Mouse (Mus musculus) ES-E14 (cell line): ENCODE data around the gene Myl7. TPM values are rescaled to one million over a fixed set of nuclear protein-coding genes. Genes with fewer than 3 reads are reported as not detected.

ENCODE experiments used
- DNase-seq: peaks from one replicate; pipeline ENCODE4 v3.0.0-alpha.2; 2013; ENCODE audit warnings: low read depth, low spot score
- H3K27ac ChIP-seq: 2 replicates; pipeline ENCODE4 v1.5.1; 2012; ENCODE audit warnings: low read depth, mild to moderate bottlenecking, low read length, moderate library complexity, mixed read lengths; ENCODE audit not compliant: poor library complexity, insufficient read depth, severe bottlenecking
- H3K36me3 ChIP-seq: 2 replicates; pipeline ENCODE4 v1.6.1; 2012; ENCODE audit warnings: mild to moderate bottlenecking, low read length, moderate library complexity, mixed read lengths; ENCODE audit not compliant: control insufficient read depth, poor library complexity, insufficient read depth, severe bottlenecking
- H3K4me1 ChIP-seq, 2 experiments: fragments of 150-350 bp in 1 of 2; sonication (generic) in 1 of 2; 2 replicates each; pipeline ENCODE4 v1.6.1; 2012; ENCODE audit warnings: low read length in 2 of 2, mild to moderate bottlenecking in 1 of 2, mixed read lengths in 1 of 2; ENCODE audit not compliant: control insufficient read depth in 2 of 2, insufficient read depth in 2 of 2, poor library complexity in 1 of 2
- H3K4me3 ChIP-seq, 2 experiments: fragments of 150-350 bp in 1 of 2; sonication (generic) in 1 of 2; 2 replicates each; pipeline ENCODE4 v1.5.1; 2012; ENCODE audit warnings: low read length in 2 of 2, low read depth in 1 of 2, mild to moderate bottlenecking in 1 of 2, mixed read lengths in 1 of 2; ENCODE audit not compliant: insufficient read depth in 1 of 2, poor library complexity in 1 of 2, severe bottlenecking in 1 of 2
- H3K9ac ChIP-seq: 2 replicates; pipeline ENCODE4 v1.6.1; 2012; ENCODE audit warnings: low read depth, mild to moderate bottlenecking, low read length, mixed read lengths; ENCODE audit not compliant: poor library complexity, insufficient read depth, severe bottlenecking
- H3K9me3 ChIP-seq: fragments of 150-350 bp; sonication (generic); 2 replicates; pipeline ENCODE4 v1.6.1; 2012; ENCODE audit warnings: low read depth, mild to moderate bottlenecking, low read length; ENCODE audit not compliant: control insufficient read depth, insufficient read depth
- CHD2 ChIP-seq: IDR thresholded peaks from 2 replicates; pipeline ENCODE4 v1.6.1; 2014; ENCODE audit warnings: mild to moderate bottlenecking, low read depth, low read length, inconsistent platforms
- HCFC1 ChIP-seq: IDR thresholded peaks from 2 replicates; pipeline ENCODE4 v1.6.1; 2012; ENCODE audit warnings: low read length, inconsistent platforms, borderline replicate concordance; ENCODE audit not compliant: insufficient read depth
- MAFK ChIP-seq: IDR thresholded peaks from 2 replicates; pipeline ENCODE4 v1.6.1; 2014; ENCODE audit warnings: mild to moderate bottlenecking, low read depth, low read length, inconsistent platforms; ENCODE audit not compliant: insufficient read depth
- ZC3H11A ChIP-seq: IDR thresholded peaks from 2 replicates; pipeline ENCODE4 v1.6.1; 2012; ENCODE audit warnings: low read depth, mild to moderate bottlenecking, inconsistent platforms, low read length, borderline replicate concordance
- ZNF384 ChIP-seq: IDR thresholded peaks from 2 replicates; pipeline ENCODE4 v1.6.1; 2012; ENCODE audit warnings: low read depth, low read length, inconsistent platforms
- in situ Hi-C, 2 experiments: fragments of 600-800 bp; cut with MboI; formaldehyde crosslinking; loops; one replicate each; pipeline ENCODE4 v1.15.1; 2025; ENCODE audit warnings: low sequenced_read_pairs in 2 of 2, inconsistent platforms in 1 of 2; ENCODE audit not compliant: unreplicated experiment in 2 of 2
- total RNA-seq: library from RNA; depleted of rRNA; stranded (reverse); fragments of 300-350 nt; gene quantifications from 2 replicates; pipeline ENCODE4 v1.2.3, GENCODE M21; 2012

Myl7 gene
- total RNA-seq, 1 experiment: 10.4 TPM

DNA sequence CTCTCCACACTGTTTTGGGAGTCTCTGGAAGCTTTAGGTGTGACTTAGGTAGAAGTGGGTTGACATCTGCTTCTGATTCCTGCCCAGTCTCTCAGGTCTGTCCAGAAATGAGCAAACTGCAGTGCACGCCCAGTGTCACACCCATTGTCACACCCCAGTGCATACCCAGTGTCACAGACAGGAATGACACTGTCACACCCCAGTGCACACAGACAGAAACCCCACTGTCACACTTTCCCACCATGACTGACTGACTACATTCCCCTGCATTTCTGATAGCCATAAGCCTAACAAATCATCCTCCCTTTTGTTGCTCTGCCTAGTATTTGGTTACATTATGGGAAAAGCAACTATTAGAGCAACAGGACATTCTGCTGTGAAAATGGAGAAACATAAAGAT is 32.0 kb upstream of the Myl7 start:
- no peak overlapping the region for H3K4me3 ChIP-seq
- TF ChIP-seq CHD2: no peak
- TF ChIP-seq ZNF384: no peak
- no peak for TF ChIP-seq MAFK
- no peak for TF ChIP-seq HCFC1
- TF ChIP-seq ZC3H11A: no peak
- 0 out of 2 replicates have a peak, but pooled peaks cover 1% of the 10 kb centered on the region for H3K9me3 ChIP-seq
- H3K27ac ChIP-seq: no peak overlapping the region
- no peaks in the 10 kb centered on the region for H3K4me1 ChIP-seq
- no peak for DNase-seq
- no peak overlapping the region for H3K9ac ChIP-seq
- no peaks in the 10 kb centered on the region for H3K36me3 ChIP-seq
- in situ Hi-C loops: no loop called here

GRCm38 (mm10) chr11:5926696-5927220 is 28.2 kb upstream of the Myl7 start:
- Histone ChIP-seq H3K27ac (no peak overlapping the region), H3K4me3 (no peak overlapping the region), H3K9ac (no peak overlapping the region), H3K4me1 (0 out of 4 replicates have a peak, but pooled peaks cover 0 to 2% of the 10 kb centered on the region in 2 experiments), H3K9me3 (no peaks in the 10 kb centered on the region), H3K36me3 (no peaks in the 10 kb centered on the region)
- no peak for DNase-seq
- in situ Hi-C loops: no loop called here
- TF ChIP-seq ZC3H11A: no peak
- TF ChIP-seq HCFC1: no peak
- TF ChIP-seq ZNF384: no peak
- TF ChIP-seq CHD2: no peak

GRCm38 (mm10) chr11:5924699-5925098 is 26.1 kb upstream of the Myl7 start:
- Histone ChIP-seq H3K4me1 (peaks cover 2 to 3% of the 10 kb centered on the region in 2 experiments; a peak in 2 of 4 replicates), H3K36me3 (no peaks in the 10 kb centered on the region), H3K27ac (no peak overlapping the region), H3K9ac (no peak overlapping the region), H3K9me3 (no peaks in the 10 kb centered on the region), H3K4me3 (no peak overlapping the region)
- DNase-seq: no peak
- TF ChIP-seq ZC3H11A: no peak
- no peak for TF ChIP-seq HCFC1
- no peak for TF ChIP-seq MAFK
- TF ChIP-seq ZNF384: no peak
- TF ChIP-seq CHD2: no peak
- in situ Hi-C loops: no loop called here

GRCm38 (mm10) chr11:5920323-5920960 is 21.9 kb upstream of the Myl7 start:
- Histone ChIP-seq H3K4me1 (peaks cover 2 to 4% of the 10 kb centered on the region in 2 experiments; a peak in 2 of 4 replicates), H3K27ac (no peak overlapping the region), H3K9me3 (no peaks in the 10 kb centered on the region), H3K9ac (no peak overlapping the region), H3K36me3 (no peaks in the 10 kb centered on the region), H3K4me3 (no peak overlapping the region)
- no peak for DNase-seq
- in situ Hi-C loops: no loop called here
- no peak for TF ChIP-seq MAFK
- TF ChIP-seq ZC3H11A: no peak
- no peak for TF ChIP-seq CHD2
- no peak for TF ChIP-seq HCFC1
- TF ChIP-seq ZNF384: no peak
